Mouse (Mus musculus) cerebellum, postnatal 36 days (tissue): Measurements from ENCODE around the gene Slc10a1.

Experiments used
- DNase-seq, 2 experiments: peaks; one replicate each; pipeline ENCODE4 v3.0.0; 2021 to 2022; ENCODE audit warnings: mixed read lengths in 2 of 2

Gene Slc10a1

GRCm38 (mm10) chr12:80968605-80969004, at the start of gene Slc10a1:
Gene Slc10a1 (minus strand): TSS chr12:80968705.
- DNase-seq = no peak

- DNase-seq = no peak
Observed at GRCm38 (mm10) chr12:81017624-81018023, 49.1 kb upstream of the Slc10a1 start.

DNA sequence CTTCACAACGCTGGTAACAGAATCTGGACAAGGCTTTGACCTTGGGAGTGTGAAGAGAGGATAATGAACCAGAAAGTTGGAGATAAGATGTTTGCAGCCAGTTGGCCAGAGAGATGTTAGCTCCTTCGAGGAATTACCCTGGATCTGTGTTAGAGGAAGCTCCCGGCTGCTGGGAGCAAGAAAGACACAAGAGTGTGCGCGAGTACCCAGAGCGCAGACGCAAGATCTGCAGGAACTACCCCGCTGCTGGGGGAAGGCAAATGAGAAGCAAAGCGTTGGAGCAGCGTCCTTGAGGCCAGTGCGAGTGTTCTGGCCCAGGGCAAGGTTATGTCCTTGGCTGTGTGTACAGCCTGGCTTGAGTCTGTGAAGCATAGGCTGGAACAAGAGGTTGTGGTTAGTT, 45.0 kb upstream of the Slc10a1 start:
- DNase-seq = no peak

GRCm38 (mm10) chr12:81011994-81012393, 43.5 kb upstream of the Slc10a1 start:
- no peak for DNase-seq

DNA sequence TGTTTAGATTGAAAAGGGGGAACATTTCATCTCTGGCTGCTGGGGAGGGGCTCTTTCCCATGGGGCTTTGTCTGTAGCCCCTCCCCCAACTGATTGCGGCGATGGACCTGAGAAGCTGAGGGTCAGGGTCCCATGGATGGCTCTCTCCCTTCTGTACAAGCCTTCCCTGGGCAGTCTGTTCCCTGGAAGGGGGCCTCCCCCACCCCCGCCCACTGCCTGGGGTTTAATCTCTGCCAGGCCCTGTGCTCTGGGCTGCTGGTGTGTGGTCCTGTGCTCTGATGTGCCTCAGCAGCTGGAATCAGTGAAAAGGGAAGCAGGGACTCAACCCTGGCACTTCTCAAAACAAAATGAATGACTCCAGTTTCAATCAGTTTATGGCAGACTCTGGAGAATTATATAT, 41.3 kb upstream of the Slc10a1 start:
- DNase-seq = no peak

GRCm38 (mm10) chr12:81002841-81003635, 34.5 kb upstream of the Slc10a1 start:
- no peak for DNase-seq

GRCm38 (mm10) chr12:81000924-81001323, 32.4 kb upstream of the Slc10a1 start:
- no peak for DNase-seq

DNA sequence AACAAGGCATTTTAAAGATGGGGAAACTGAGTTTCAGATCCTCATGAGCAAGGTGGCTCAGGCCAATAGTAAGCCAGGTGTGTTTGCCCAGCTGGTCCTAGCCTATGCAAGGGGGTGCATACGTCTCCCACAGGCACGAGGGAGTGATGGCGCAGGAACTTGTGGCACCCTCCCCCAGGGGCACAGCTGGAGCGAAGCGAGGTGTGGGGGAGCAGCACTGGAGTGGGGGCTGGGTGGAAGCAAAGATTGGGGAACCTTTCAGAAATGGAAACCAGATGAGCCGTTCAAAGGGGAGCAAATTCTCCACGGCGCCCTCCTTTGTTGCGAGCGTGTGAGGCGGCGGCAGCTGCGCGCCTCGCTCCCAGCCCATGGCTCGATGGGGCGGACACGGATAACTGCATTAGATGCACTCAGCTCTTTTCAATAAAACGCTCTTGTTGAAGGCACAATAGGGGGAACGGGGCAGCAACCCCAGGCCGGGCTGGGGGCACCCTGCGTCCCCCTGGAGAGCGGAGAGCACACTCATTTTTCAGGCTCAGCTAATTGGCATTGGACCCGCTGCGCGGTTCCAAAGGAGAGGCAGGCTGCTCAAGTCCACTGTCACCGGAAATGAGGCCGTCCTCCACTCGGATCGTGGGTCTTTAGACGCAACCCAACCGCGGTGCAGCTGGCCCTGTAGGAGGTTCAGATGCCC, 30.2 kb upstream of the Slc10a1 start:
- no peak for DNase-seq

- DNase-seq = no peak
Observed at GRCm38 (mm10) chr12:80997652-80998051, 29.1 kb upstream of the Slc10a1 start.

DNA sequence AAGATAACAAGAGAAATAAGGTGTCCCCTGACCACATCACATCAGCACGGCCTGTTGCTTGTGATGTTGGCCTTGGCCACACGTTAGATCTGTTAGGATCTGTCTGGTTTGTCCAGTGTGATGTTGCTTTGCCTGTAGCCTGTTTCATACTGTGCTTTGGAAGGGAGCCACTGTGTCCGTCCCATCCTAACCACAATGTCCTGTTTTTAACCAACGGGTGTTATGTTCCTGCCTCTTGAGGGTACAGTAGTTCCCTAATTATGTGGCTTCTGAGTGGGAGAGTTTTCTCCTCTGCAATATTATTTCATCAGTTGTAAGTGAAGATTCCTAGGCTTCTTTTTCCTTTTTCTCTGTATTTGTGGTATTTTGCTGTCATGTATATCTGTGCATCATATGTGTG, 26.8 kb upstream of the Slc10a1 start:
- no peak for DNase-seq

DNA sequence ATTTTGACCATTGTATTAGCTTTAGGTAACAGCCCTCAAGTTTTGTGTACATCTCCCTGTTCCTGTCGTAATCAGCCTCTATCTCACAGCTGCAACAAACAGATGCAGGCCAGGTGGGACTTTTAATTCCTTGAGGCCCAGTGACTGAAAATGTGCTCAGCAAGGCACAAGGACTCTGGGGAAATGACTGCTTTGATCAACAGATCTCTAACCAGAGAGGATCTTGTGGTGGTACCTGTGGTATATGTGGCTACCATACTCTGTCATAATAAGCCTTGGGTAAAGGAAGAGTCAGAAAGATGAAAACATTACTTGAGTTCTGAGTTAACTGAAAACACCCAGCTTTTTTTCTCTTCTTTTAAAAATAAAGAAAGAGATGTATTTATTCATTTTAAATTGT, 25.3 kb upstream of the Slc10a1 start:
- no peak for DNase-seq

DNA sequence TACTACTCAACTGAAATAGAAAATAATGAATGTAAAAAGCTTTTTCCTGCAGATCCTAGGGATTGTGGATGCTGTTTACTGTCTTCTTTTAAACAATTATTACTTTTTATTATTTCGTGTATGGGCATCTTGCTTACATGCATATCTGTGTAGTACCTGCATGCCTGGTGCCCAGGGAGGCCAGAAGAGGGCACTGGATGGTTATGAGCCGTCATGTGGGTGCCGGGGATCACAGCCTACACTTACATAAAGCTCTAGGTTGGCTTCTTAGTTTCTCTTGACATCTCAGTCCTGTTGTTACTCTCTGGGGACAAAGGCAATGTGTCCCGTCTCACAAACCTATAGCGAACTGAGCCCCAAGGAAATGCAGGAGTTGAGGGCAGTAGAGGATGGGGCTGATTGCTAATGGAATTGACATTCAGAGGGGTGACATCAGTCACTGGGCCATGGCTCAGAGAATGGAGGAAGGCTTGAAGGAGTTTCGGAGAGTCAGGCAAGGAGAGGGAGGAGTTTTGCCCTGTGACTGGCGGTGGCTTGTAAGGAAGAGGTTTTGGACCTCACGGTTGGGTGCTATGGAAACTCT, 24.1 kb upstream of the Slc10a1 start:
- DNase-seq = no peak

DNA sequence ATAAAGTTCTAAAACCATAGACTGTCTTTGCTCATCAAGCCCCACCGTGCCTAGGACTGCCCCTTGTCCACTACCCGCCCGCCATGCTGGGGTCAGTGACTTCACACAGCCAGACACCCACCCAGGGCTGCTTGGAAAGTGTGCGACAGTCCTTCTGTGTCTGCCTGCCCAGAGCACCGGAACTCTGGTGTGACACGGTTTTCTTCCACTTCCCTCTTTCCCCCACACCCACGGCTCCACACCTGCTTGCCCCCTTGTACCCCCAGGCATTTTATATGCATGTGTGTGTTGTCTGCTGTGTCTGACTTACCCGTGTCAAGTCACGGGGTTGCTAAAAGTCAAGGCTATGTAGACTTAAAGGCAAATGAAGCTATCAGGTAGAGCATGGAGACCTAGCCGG, 23.3 kb upstream of the Slc10a1 start:
- no peak for DNase-seq

DNA sequence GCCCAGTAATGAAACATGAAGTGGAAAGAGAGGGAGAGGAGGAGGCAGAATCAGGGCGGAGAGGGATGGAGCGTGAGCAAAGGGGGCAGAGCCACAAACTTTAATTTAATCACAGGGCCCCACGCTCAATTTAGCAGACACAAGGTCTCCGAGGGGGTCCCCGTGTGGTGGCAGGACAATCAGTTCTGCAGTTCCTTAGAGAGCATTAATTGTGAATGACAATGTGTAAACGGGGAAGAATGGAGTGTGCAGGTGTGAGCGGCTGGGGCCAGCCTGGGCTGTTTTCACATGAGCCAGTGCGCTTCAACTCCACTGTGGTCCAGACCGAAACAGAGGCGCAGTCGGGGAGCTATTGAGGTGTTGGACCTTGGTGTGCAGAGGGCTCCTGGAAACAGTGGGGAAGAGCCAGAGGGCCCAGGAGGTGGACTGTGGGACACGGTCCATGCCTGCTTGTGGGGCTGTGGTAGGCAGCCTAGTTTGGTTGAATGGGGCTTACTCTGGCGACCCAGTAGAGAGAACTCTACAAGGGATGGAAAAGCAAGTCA, 22.5 kb upstream of the Slc10a1 start:
- DNase-seq = no peak

DNA sequence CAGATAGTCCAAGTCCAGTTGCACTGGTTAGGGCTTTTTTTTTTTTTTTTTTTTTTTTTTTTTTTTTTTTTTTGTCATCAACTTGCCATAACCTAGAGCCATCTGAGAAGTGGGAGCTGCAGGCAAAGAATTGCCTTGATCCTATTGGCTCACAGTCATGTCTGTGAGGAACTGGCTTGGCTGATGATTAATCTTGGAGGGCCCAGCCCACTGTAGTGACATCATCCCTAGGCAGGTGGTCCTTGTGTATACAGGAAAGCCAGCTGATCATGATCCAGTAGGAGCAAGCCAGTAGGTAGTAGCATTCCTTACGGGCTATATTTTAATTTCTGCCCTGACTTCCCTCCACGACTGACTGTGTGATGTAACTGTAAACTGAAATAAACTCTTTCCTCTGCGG, 19.8 kb upstream of the Slc10a1 start:
- no peak for DNase-seq

- no peak for DNase-seq
Observed at GRCm38 (mm10) chr12:80986628-80987027, 18.1 kb upstream of the Slc10a1 start.

- DNase-seq = peak; percentile 17 to 30
Observed at GRCm38 (mm10) chr12:80983695-80984094, 15.2 kb upstream of the Slc10a1 start.

GRCm38 (mm10) chr12:80982326-80982725, 13.8 kb upstream of the Slc10a1 start:
- peak; percentile 74 to 83 for DNase-seq

GRCm38 (mm10) chr12:80975939-80976671, 7.6 kb upstream of the Slc10a1 start:
- DNase-seq = no peak

GRCm38 (mm10) chr12:80971756-80972155, 3.3 kb upstream of the Slc10a1 start:
- no peak for DNase-seq

- DNase-seq = no peak
Observed at GRCm38 (mm10) chr12:80970181-80970705, 1.7 kb upstream of the Slc10a1 start.

DNA sequence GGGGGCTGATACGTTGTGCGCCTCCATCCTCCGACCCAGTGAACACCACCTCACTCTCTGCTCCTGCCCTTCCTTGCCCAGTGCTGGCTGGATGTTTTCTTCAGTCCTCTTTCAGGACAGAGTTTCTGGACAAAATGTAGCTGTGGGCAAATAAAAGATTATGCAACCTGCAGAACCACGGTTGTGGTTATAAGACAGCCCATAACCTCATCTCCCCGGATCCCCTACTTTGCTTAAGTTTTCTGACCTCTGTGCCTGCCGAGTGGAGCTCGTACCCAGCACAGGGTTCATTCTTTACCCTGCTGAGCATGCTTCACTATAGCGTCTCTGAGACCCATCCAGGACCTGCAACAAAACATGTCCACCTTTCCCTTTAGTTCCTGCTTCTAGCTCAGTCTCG, 587 bp downstream of the Slc10a1 start:
- DNase-seq = no peak
